Mouse (Mus musculus): Measurements from ENCODE around the gene Aasdh.

Aasdh gene

GRCm38 (mm10) chr5:76905405-76906154, at the start of gene Aasdh:
Gene Aasdh, minus strand, starts transcription at chr5:76905514.
- peak; percentile 85 to 96 for DNase-seq (ENCODE audit: low read depth in 1 of 2, low spot score in 2 of 2)

- no peak for DNase-seq (ENCODE audit: low read depth in 1 of 2, low spot score in 2 of 2)
These were observed 49.1 kb upstream of the Aasdh start for GRCm38 (mm10) chr5:76954271-76954900.

- no peak for DNase-seq (ENCODE audit: low read depth in 1 of 2, low spot score in 2 of 2)
These were observed 48.5 kb upstream of the Aasdh start for GRCm38 (mm10) chr5:76953794-76954193.

GRCm38 (mm10) chr5:76952112-76953040, 47.1 kb upstream of the Aasdh start:
- no peak for DNase-seq (ENCODE audit: low read depth in 1 of 2, low spot score in 2 of 2)

- peak; percentile 96 to 97 for DNase-seq (ENCODE audit: low read depth in 1 of 2, low spot score in 2 of 2)
These were observed 46.1 kb upstream of the Aasdh start, which contains the start of the genes Paics and Ppat for GRCm38 (mm10) chr5:76951106-76952027. Gene Paics, plus strand, starts transcription at chr5:76951307. Gene Ppat, minus strand, starts transcription at chr5:76951578.

DNA sequence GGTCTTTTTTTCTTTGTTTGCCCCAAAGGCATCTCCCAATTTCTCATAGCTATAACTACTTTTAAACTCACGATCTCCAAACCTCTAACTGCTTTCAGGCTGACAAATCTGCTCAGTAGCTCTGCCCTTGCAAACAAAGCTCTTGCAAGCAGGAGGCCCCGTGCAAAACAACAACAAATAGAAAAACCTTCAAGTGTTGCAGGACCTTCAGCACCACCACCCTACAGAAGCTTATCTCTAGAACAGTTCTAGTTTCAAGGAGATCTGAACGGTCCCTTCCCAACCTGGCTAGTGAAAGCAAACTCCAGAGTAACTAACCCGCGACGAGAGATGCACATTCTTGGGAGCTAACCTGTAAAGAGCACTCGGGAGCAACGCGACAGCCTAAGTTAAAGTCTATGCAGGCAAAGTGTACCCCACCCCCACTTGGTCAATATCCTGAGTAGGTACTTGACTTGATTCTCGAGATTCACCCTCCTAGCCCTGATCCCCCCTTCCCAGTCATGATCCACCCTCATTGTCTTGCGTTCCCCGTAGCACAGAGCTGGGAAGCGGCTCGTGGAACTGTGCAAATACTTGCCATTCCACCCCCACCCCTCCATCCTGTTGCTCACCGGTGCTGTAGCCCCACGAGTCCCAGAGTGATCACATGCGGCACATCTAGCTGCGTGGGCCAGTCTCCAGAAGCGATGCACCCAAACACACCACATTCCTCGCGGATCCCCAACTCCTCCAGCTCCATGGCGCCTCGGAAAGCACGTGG, 45.2 kb upstream of the Aasdh start:
- DNase-seq (ENCODE audit: low read depth in 1 of 2, low spot score in 2 of 2): no peak

- DNase-seq (ENCODE audit: low read depth in 1 of 2, low spot score in 2 of 2): no peak
These were observed 42.4 kb upstream of the Aasdh start for GRCm38 (mm10) chr5:76947758-76948157.

DNA sequence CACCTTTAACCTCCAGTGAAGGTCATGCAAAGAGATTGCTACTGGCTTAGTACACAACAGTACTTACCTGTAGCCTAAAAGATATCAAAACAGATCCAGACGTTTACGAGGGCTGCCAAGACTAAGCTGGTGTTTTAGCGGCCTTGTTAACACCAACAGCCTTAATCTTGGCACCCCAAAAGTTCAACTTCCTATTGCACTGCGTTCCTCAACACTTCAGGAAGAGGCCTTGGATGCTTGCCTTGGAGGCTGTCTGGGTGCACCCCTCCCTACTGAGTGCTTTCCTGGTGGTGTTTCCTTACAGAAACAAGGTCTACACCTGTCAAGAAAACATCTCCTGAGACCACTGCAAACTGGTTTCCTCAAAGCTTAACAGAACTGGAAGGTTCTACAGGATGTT, 41.8 kb upstream of the Aasdh start:
- no peak for DNase-seq (ENCODE audit: low read depth in 1 of 2, low spot score in 2 of 2)

DNA sequence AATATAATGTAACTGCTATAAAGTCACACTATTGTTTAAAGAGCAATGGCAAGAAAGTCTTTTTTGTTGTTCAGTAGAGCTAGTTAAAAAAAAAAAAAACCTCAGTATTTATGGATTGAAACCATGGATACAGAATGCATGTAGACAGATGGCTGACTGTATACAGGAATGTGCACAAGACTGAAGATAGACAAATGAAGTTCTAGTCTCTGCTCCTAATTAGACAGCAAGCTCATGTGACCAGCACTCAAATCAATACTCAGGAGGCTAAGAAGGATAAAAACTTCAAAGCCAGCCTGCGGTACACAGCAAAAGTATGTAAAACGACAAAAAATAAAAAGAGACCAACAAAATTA, 40.3 kb upstream of the Aasdh start:
- DNase-seq (ENCODE audit: low read depth in 1 of 2, low spot score in 2 of 2): no peak

GRCm38 (mm10) chr5:76944965-76945677, 39.8 kb upstream of the Aasdh start:
- DNase-seq (ENCODE audit: low read depth in 1 of 2, low spot score in 2 of 2): no peak

DNA sequence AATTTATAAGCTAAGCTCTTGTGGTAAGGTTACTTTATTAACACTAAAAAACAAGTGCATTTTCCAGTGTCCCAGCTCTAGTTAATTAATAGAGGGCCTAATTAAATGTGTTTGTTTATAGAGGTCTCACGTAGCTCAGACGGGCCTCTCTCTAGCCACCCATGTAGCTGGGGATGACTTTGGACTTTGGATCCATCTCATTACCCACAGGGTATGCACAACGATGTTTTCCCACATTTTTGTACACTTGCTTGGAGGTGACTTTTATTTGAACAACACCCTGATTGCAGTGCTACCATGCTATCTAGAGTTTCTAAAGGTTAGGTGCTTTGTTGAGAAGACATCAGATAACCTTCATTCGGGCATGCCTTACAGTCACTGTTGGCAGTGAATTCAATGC, 37.2 kb upstream of the Aasdh start:
- no peak for DNase-seq (ENCODE audit: low read depth in 1 of 2, low spot score in 2 of 2)

GRCm38 (mm10) chr5:76941975-76942374, 36.7 kb upstream of the Aasdh start:
- no peak for DNase-seq (ENCODE audit: low read depth in 1 of 2, low spot score in 2 of 2)

- no peak for DNase-seq (ENCODE audit: low read depth in 1 of 2, low spot score in 2 of 2)
These were observed 34.4 kb upstream of the Aasdh start for GRCm38 (mm10) chr5:76939717-76940116.

GRCm38 (mm10) chr5:76929180-76929877, 24.0 kb upstream of the Aasdh start:
- DNase-seq (ENCODE audit: low read depth in 1 of 2, low spot score in 2 of 2): no peak

DNA sequence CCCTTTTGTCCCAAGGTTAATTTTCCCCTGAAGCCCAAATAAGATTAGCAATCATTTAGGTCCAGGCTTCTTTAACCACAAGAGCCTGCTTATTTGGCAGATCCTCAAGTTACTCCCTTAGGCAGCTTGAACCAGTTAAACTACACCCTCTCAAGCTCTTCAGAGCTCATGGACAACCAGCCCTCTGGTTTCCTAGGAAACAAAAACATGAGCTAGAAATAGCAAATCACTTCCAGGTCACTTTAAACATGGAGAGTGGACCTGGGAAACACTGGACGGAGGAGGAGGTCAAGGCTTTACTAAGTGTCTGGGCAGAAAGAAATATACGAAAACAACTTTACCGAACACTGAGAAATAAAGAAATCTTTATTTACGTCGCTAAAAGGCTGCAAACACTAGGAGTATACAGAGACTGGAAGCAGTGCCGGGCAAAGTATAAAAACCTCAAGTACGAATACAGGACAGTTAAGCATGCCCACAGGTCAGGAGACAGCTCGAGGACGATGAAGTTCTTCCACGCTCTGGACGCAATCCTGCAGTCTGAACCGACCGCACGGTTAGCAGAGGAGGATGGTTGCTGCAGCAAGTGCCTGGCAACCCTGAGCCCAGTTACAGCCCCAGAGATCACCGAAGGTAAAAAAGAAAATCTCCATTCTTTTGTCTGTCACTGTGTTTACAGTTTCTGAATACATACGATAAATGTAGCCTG, 23.0 kb upstream of the Aasdh start:
- no peak for DNase-seq (ENCODE audit: low read depth in 1 of 2, low spot score in 2 of 2)

DNA sequence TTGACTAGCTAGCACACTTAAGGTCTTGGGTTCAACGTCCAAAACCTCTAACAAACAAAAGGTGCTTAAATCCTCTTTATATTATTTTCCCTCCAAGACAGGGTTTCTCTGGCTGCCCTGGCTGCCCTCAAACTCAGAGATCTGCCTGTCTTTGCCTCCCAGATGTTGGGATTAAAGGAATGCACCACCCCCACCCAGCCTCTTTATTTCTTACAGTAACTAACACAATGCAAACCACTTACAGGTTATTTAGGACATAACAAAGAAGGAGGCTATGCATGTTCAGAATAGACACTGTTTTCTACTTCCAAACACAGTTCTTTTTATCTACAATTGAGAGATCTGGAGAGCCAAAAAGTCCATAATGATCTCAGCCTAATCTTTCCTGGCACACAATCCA, 19.0 kb upstream of the Aasdh start:
- no peak for DNase-seq (ENCODE audit: low read depth in 1 of 2, low spot score in 2 of 2)

- DNase-seq (ENCODE audit: low read depth in 1 of 2, low spot score in 2 of 2): no peak
These were observed 18.1 kb upstream of the Aasdh start for GRCm38 (mm10) chr5:76923428-76923827.

- no peak for DNase-seq (ENCODE audit: low read depth in 1 of 2, low spot score in 2 of 2)
These were observed 17.5 kb upstream of the Aasdh start for GRCm38 (mm10) chr5:76922833-76923232.
